Mouse (Mus musculus) urinary bladder, postnatal 0 days (tissue): Measurements from ENCODE around the gene Iqcc. TPM values are rescaled to one million over a fixed set of nuclear protein-coding genes. Genes with fewer than 3 reads are reported as not detected.

Experiments
- polyA plus RNA-seq: library from polyadenylated mRNA; unstranded; fragments of >200 nt; fragmentation: Nextera tagmentation; extraction: Ambion mirVana; gene quantifications from 2 replicates; pipeline ENCODE4 v1.2.1, GENCODE M21; 2015

Gene Iqcc
- polyA plus RNA-seq = 19.0 and 19.1 TPM in 2 replicates

DNA sequence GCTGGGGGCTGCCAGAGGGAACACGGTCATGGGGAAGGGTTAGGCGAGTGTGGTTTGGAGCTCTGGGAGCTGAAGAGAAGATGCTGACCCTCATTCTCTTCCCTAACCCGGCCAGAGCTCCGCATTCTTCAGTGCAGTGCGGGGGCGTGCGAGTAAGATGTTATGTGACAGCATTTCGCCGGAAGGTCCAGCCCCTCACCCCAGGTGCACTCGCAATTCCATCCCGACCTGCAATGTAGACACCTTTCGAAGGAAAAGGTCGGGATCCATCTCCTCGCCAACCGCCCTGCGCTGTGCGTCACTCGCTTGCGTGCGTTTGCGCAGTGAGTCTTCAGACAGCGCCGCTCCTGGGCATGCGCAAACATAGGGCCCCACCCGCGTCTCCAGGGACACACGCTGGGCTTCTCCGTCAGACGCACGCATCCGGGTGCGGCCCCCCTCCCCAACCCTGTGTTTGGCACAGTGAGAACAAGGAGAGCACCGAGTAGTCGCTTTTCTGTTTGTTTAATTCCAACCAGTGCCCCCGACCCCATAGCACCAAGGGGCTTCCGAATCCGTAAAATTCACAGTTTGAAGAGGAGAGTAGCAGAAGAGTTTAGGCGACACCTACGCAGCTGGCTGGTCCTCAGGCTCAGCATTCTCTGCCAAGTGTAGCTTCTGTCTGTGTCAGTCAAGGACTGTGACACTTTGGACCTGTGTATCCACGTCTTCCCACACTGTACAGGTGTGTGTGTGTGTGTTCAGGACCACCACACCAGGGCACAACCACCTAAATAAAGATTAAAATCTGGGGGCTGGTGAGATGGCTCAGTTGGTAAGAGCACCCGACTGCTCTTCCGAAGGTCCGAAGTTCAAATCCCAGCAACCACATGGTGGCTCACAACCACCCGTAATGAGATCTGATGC lies at the start of gene Iqcc:
Gene Iqcc, minus strand, starts transcription at position 314 of the 906 bp plus-strand sequence.

DNA sequence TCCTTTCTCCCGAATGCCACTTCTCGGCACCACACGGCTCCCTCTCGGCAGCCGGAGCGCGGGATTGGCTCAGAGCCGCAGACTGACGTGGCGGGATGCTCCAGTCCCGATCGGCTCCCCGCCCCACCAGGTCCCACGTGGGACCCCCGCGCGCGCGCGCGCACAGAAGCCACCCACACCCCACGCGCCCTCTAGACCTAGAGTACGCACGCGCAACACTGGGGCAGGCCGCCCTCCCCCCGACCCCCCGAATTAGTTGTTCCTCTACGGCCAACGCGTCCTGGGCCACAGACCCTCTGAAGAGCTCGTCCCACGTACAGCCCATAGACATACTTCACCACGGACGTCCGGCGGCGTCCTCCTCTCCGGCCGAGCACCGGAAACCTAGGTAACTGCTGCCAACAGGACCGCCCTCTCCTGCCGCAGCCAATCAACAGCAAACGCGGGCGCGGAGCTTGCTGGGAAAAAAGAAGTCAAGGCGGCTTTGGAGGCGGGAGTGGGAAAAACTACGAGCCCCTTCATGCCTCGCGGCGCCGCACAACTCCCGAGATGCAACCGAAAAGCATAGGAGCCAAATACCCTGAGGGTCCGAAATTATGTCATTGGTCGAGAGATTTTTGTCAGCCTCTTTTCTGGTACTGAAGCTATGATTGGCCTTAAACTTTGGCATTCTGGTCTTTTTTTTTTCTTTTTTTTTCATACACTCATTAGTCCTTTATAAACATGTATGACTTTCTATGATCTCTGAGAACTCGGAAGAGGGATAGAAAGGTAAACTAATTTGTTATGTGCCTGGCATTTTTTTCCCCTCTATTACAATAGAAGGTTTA lies 22.0 kb upstream of the Iqcc start, which contains the start of gene Txlna:
Gene Txlna, minus strand, starts transcription at position 428 of the 830 bp plus-strand sequence.

DNA sequence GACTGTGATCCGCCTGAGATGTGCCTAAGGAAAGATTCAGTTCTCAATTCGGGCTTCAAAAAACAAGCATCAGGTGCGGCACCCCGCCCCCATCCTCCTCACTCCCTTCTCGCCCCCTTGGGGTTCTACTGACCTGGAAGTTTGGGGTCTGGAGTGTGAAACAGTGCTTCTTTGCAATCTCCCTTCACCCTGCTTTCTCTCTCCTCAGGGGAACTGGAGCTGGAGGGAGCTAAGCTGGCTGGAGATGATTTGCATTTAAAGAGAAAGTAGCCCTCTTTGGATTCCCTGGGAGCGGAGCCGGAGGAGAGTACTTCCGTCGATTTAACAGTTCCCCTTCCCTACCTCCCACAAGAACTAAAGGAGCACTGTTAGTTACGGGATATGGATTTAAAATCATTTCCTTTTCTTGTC lies 4.8 kb upstream of the Iqcc start, which contains the start of gene Ccdc28b:
Gene Ccdc28b, minus strand, starts transcription at position 267 of the 411 bp plus-strand sequence.

DNA sequence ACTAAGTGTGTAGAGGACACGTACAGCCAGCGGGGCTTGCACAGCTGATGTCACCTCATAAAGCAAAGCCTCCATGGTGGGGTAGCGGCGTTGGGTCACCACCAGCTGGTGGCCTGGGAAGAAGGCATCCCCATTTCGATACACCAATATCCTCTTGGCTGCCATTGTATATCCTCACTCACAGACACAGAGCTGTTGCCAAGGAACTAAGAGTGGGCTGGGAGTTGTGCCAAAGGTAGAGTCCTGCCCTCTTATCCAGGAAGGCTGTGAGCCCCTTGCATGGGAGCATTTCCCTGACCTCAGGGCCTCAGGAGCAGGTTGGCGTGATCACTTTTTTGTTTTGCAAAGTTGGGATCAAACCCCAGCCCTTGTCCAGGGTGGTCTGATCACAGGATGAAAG lies 4.8 kb downstream of the Iqcc start, which contains the start of gene Dcdc2b:
Gene Dcdc2b, minus strand, starts transcription at position 165 of the 400 bp plus-strand sequence.

DNA sequence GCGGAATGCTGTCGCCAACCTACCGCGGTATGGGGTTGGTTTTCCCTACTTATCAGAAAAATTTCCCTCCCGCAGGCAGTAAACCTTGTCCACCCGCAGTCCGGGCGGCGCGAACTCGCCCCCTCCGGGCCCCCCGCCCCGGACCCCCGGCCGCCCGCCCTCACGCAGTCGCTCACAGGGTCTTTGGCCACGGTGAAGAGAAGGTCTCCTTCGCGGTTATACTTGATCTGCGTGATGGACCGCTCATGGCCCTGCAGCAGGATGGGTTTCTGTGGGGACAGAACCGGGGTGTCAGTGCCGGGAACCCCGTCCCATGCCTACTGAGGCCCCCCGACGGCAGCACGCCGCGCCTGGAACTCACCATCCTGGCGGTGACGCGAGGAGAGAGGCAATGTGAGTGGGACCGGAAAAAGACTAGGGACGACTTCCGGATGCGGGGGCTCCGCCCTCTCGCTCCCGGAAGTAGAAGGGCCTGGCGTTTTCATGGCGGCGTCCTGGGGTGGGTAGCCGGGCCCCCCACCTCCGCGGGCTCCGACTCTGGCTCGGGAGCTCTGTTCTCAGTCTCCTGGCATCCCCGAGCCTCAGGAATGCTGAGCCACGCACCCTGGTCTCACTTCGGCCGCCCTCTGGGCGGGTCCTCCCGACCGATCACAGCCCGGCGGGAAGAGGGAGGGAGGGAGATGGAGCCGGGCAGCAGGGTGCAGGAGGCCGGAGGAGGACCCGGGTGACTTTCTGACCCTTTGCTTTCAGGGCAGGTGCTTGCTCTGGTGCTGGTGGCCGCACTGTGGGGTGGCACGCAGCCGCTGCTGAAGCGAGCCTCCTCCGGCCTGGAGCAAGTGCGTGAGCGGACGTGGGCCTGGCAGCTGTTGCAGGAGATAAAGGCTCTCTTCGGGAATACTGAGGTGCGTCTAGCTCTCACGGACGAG lies 18.4 kb downstream of the Iqcc start, which contains the start of the genes Eif3i and Tmem234:
Gene Eif3i, minus strand, starts transcription at position 416 of the 926 bp plus-strand sequence.
Gene Tmem234, plus strand, starts transcription at position 436 of the 926 bp plus-strand sequence.

DNA sequence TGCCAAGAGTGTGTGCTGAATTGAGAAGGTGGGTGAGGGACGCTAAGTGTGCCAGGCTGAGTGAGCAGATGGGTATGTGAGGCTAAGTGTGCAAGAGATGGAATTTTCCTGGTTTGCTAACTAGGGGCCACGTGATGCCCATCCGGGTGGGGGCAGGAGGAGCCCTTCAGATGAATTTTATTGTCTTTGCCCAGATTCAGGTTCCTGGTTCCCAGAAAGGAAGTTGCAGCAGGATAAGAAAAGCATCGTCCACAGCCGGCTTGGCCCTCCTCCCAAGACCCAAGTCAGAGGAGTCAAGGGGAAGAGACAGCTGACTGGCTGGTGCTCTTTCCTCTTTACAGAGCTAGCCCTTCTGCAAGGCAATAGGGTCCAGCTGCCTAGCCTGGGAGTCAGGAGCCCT lies 40.4 kb downstream of the Iqcc start, which contains the start of gene Fam167b:
Gene Fam167b, minus strand, starts transcription at position 84 of the 400 bp plus-strand sequence.

DNA sequence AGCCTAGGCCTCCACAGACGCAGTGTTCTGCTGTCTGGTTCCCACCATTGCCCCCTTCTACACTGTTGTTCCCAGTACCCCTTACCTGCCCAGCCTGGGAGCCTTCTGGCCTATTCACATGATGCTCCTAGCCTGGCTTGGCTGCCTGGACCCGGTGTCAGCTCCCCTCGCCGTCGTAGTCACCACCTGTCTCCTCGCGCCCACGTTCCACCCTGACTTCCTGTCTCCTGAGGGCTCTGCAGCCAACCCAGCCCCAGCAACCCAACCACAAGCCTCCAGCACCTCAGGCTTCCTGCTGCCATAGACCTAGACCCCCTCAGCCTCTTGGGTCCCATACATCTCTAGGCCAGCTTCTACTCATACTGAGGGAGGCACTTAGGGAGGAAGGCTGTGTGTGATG lies 45.5 kb downstream of the Iqcc start, which contains the start of gene Lck:
Gene Lck, minus strand, starts transcription at position 212 of the 400 bp plus-strand sequence.

Other genes starting within 250 kb of the Iqcc start
- gene Zbtb8a, start 241.0 kb downstream of the Iqcc start, polyA plus RNA-seq = 17.4 and 19.0 TPM in 2 replicates
- 6.6 and 7.9 TPM in 2 replicates for gene Zbtb8b, start 178.2 kb downstream of the Iqcc start, polyA plus RNA-seq
- gene Bsdc1, start 157.5 kb downstream of the Iqcc start, polyA plus RNA-seq = 14.1 and 16.6 TPM in 2 replicates
- not detected in 2 replicates for gene Tssk3, start 128.1 kb downstream of the Iqcc start, polyA plus RNA-seq
- gene Fam229a, start 127.9 kb downstream of the Iqcc start, polyA plus RNA-seq = 0.63 and 0.73 TPM in 2 replicates
- gene Marcksl1, start 105.5 kb downstream of the Iqcc start, polyA plus RNA-seq = 166 and 167 TPM in 2 replicates
- 95.3 and 96.1 TPM in 2 replicates for gene Hdac1, start 76.4 kb downstream of the Iqcc start, polyA plus RNA-seq
- gene Lck, start 45.5 kb downstream of the Iqcc start, polyA plus RNA-seq = 1.9 and 2.6 TPM in 2 replicates
- 1.3 and 1.8 TPM in 2 replicates for gene Fam167b, start 40.5 kb downstream of the Iqcc start, polyA plus RNA-seq
- gene Eif3i, start 18.5 kb downstream of the Iqcc start, polyA plus RNA-seq = 201 and 217 TPM in 2 replicates
- 164 and 187 TPM in 2 replicates for gene Tmem234, start 18.4 kb downstream of the Iqcc start, polyA plus RNA-seq
- gene Dcdc2b, start 4.8 kb downstream of the Iqcc start, polyA plus RNA-seq = 0.63 and 1.9 TPM in 2 replicates
- gene Ccdc28b, start 4.8 kb upstream of the Iqcc start, polyA plus RNA-seq = 39.2 and 42.1 TPM in 2 replicates
- 26.8 and 29.6 TPM in 2 replicates for gene Txlna, start 22.0 kb upstream of the Iqcc start, polyA plus RNA-seq
- gene Kpna6, start 53.7 kb upstream of the Iqcc start, polyA plus RNA-seq = 9.8 and 11.9 TPM in 2 replicates
- gene Tmem39b, start 77.7 kb upstream of the Iqcc start, polyA plus RNA-seq = 5.2 and 5.7 TPM in 2 replicates
- 40.1 and 45.9 TPM in 2 replicates for gene Khdrbs1, start 123.2 kb upstream of the Iqcc start, polyA plus RNA-seq
- gene Ptp4a2, start 192.1 kb upstream of the Iqcc start, polyA plus RNA-seq = 290 and 382 TPM in 2 replicates